Mouse (Mus musculus) midbrain, embryonic 14.5 days (tissue): ENCODE results near the gene Rnf220. TPM values are rescaled to one million over a fixed set of nuclear protein-coding genes. Genes with fewer than 3 reads are reported as not detected.

ENCODE experiments used
- ATAC-seq: fragments of 200-750 bp; cut with Nextera tagmentation; 2 replicates; pipeline ENCODE4 v1.8.0; 2017; ENCODE audit warnings: moderate number of reproducible peaks, moderate library complexity; ENCODE audit not compliant: low FRiP score, low TSS enrichment
- DNase-seq: peaks from one replicate; pipeline ENCODE4 v3.0.0-alpha.2; 2015
- H3K27ac ChIP-seq: fragments of 300-500 bp; sonication (generic); replicated peaks from 2 replicates; pipeline ENCODE4 v1.5.1; 2014; ENCODE audit warnings: mild to moderate bottlenecking, low read depth, low read length, moderate library complexity
- H3K27me3 ChIP-seq: fragments of 300-500 bp; sonication (generic); 2 replicates; pipeline ENCODE4 v1.6.1; 2014; ENCODE audit warnings: low read length, control low read depth, mixed read lengths; ENCODE audit not compliant: control insufficient read depth, insufficient read depth
- H3K36me3 ChIP-seq: fragments of 300-500 bp; sonication (generic); 2 replicates; pipeline ENCODE4 v1.6.1; 2014; ENCODE audit warnings: low read length, control low read depth; ENCODE audit not compliant: control insufficient read depth, insufficient read depth
- H3K4me1 ChIP-seq: fragments of 300-500 bp; sonication (generic); 2 replicates; pipeline ENCODE4 v1.6.1; 2014; ENCODE audit warnings: mild to moderate bottlenecking, antibody characterized with exemption, low read length, control low read depth; ENCODE audit not compliant: control insufficient read depth, insufficient read depth
- H3K4me2 ChIP-seq: fragments of 300-500 bp; sonication (generic); 2 replicates; pipeline ENCODE4 v1.6.1; 2014; ENCODE audit warnings: mild to moderate bottlenecking, low read length, moderate library complexity
- H3K4me3 ChIP-seq: fragments of 300-500 bp; sonication (generic); replicated peaks from 2 replicates; pipeline ENCODE4 v1.5.1; 2014; ENCODE audit warnings: low read depth, low read length
- H3K9ac ChIP-seq: fragments of 300-500 bp; sonication (generic); replicated peaks from 2 replicates; pipeline ENCODE4 v1.6.1; 2014; ENCODE audit warnings: mild to moderate bottlenecking, low read length, moderate library complexity
- H3K9me3 ChIP-seq: fragments of 300-500 bp; sonication (generic); 2 replicates; pipeline ENCODE4 v1.6.1; 2016; ENCODE audit warnings: low read length, control low read depth, mixed read lengths; ENCODE audit not compliant: control insufficient read depth
- WGBS: fragments of 180-500 bp; shearing (Covaris S2); extraction: QIAGEN DNeasy Blood & Tissue Kit; methylation state at CpG from one replicate; pipeline ENCODE4 v1.1.7; 2014; 5-methylcytosine and 5-hydroxymethylcytosine counted together
- polyA plus RNA-seq: library from polyadenylated mRNA; unstranded; fragments of >200 nt; fragmentation: Nextera tagmentation; extraction: Ambion mirVana; gene quantifications from 2 replicates; pipeline ENCODE4 v1.2.1, GENCODE M21; 2014

The Rnf220 gene
- polyA plus RNA-seq, 1 experiment from 2014 or later: 103 TPM

DNA sequence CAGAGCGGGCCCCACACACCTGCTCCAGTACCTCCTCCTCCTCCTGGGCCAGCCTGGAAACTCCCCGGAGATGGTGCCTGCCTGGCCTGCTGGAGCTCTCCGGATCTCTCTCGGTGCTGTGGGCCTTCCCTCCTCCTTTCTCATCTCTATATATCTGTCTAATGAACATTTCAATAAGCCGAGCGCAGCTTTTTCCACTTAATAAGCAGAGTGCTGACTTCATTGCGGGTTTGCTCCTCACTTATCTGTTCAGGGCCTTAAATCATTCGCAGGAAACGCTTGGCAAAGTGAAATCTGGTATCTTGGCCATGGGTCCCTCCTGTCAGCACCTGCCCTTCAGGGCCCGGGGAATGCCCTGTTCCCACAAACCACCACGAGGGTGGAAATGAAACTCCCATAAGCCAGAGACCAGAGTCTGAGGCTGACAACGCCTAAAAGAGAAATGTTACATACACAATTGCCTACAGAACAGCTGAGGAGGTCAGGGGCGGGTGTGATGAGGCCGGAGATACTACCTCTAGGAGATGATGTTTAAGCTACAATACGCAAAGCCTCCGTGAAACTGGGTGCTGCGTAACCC lies 137.0 kb downstream of the Rnf220 start:
- Histone ChIP-seq H3K27ac (no peak overlapping the region), H3K27me3 (peaks cover 53% of the 10 kb centered on the region), H3K9ac (no peak overlapping the region), H3K4me3 (no peak overlapping the region), H3K4me2 (no peak overlapping the region), H3K9me3 (no peaks in the 10 kb centered on the region), H3K36me3 (no peaks in the 10 kb centered on the region), H3K4me1 (peaks cover 20% of the 10 kb centered on the region)
- WGBS: 80% methylated on average over 17 of the region's 17 CpGs
- ATAC-seq (no peak), DNase-seq (no peak)

DNA sequence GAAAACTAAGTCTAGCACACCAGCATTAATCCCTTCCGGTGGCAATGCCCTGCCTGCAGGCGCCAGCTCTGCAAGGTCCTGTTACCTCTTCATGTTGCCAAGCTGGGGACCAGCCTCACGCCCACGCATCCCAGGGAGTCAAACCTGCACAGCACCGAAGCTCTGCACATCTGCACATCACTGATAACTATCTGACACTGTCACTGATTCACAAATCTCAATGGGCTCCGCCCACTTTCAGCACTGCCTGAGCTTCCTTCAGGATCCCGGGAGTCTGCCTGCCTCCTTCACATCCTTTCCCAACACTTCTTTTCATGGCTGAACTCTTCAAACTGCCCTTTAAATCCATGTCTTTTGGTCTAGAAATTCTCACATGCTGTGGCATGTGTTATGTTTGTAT lies 138.9 kb downstream of the Rnf220 start:
- no peaks in the 10 kb centered on the region for H3K36me3 ChIP-seq
- H3K4me2 ChIP-seq: no peak overlapping the region
- no peak overlapping the region for H3K4me3 ChIP-seq
- H3K9me3 ChIP-seq: no peaks in the 10 kb centered on the region
- H3K9ac ChIP-seq: no peak overlapping the region
- ATAC-seq (no peak), DNase-seq (no peak)
- WGBS: 68% methylated on average over 7 of the region's 7 CpGs
- no peak overlapping the region for H3K27ac ChIP-seq
- peaks cover 20% of the 10 kb centered on the region for H3K4me1 ChIP-seq
- peaks cover 49% of the 10 kb centered on the region for H3K27me3 ChIP-seq

DNA sequence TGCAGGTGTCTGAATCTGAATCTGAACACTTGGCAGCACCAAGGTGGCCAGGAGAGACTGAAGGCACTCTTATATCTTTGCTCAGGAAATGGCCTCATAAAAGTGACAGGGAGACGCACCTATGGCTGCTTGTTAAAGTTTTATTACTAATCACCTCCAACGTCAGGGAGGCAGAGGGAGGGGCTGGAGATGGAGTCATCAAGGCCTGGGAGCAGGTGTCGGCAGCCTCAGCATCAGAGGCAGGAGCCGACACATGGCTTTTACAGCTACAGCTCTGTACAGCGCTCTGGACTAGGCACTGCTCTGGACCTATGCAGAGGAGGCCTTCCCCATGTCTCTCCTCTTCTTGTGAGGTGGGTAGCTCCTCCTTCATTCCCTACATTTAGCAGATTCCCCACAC lies 139.7 kb downstream of the Rnf220 start:
- WGBS: 72% methylated on average over 5 of the region's 5 CpGs
- no peak for DNase-seq
- Histone ChIP-seq H3K4me3 (no peak overlapping the region), H3K4me2 (no peak overlapping the region), H3K27ac (no peak overlapping the region), H3K27me3 (peaks cover 49% of the 10 kb centered on the region), H3K9me3 (no peaks in the 10 kb centered on the region), H3K4me1 (peaks cover 15% of the 10 kb centered on the region), H3K36me3 (no peaks in the 10 kb centered on the region), H3K9ac (no peak overlapping the region)
- ATAC-seq: no peak

DNA sequence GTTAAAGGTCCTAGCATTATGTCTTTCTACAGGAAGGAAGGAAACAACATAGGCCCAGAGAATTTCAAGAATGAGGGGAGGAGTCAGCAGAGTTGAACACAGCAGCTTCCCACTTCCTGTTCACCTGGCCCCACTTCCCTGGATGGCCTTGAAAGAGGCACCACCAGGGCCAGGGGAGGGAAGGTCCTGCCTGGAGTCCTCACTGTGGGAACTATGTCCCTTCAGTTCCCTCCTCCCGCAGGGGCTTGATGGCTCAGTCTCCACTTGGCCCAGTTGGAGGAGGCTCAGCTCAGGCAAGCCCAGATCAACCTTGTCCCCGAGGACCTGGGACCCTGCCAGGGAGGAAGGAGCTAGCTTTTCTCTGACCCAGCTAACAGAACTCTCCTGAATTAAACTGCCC lies 140.6 kb downstream of the Rnf220 start:
- WGBS: 80% methylated on average over 2 of the region's 2 CpGs
- no peaks in the 10 kb centered on the region for H3K36me3 ChIP-seq
- H3K4me1 ChIP-seq: peaks cover 7% of the 10 kb centered on the region; the same call in 1 of the 2 replicates
- no peak for DNase-seq
- H3K9ac ChIP-seq: no peak overlapping the region
- H3K9me3 ChIP-seq: no peaks in the 10 kb centered on the region
- H3K27me3 ChIP-seq: peaks cover 50% of the 10 kb centered on the region
- H3K4me3 ChIP-seq: no peak overlapping the region
- no peak overlapping the region for H3K4me2 ChIP-seq
- no peak overlapping the region for H3K27ac ChIP-seq
- no peak for ATAC-seq

DNA sequence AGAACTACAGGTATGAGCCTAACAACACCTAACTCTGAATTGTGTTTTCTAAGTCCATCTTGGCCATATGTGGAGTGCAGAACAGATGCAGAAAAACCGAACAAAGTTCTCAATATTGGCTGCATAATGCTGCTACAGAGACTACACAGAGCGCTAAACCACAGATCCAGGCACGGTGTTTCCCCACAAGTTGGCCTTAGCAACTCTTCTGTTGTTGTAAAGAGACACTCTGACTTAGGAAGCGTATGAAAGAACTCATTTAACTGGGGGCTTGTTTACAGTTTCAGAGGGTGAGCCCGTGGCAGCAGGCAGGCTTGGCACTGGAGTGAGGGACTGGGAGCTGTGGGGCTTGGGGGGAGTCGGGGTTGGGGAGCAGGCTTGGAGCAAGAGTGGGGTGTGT lies 142.2 kb downstream of the Rnf220 start:
- Histone ChIP-seq H3K27ac (no peak overlapping the region), H3K4me3 (no peak overlapping the region), H3K9ac (no peak overlapping the region), H3K27me3 (peaks cover 60% of the 10 kb centered on the region), H3K4me1 (0 out of 2 replicates have a peak, but pooled peaks cover 6% of the 10 kb centered on the region), H3K4me2 (no peak overlapping the region), H3K36me3 (no peaks in the 10 kb centered on the region), H3K9me3 (no peaks in the 10 kb centered on the region)
- ATAC-seq (no peak), DNase-seq (no peak)
- WGBS: 72% methylated on average over 6 of the region's 6 CpGs

DNA sequence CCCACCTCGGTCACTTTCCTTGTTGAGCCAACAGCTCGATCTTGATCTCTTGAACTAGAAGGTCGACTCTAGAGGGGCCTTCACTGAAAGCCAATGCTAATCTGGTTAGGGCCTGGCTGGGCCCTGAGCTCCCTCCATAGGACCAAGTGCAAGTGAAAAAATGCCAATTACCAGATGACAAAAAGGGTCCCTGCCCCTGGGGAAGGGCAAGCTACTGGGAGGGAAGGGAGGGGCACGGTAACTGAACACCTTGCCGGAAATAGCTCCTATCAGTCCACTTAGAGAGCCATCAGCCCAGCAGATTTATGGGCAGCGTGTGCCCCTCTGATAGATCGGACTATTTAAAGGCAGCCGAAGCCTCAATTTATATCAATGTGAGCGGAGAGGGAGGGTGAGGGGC lies 143.9 kb downstream of the Rnf220 start:
- 80% methylated on average over 9 of the region's 9 CpGs for WGBS
- Histone ChIP-seq H3K9me3 (no peaks in the 10 kb centered on the region), H3K27ac (no peak overlapping the region), H3K4me2 (no peak overlapping the region), H3K4me1 (peaks cover 10% of the 10 kb centered on the region; the same call in 1 of the 2 replicates), H3K36me3 (no peaks in the 10 kb centered on the region), H3K4me3 (no peak overlapping the region), H3K9ac (no peak overlapping the region), H3K27me3 (peaks cover 48% of the 10 kb centered on the region)
- DNase-seq: no peak
- no peak for ATAC-seq

DNA sequence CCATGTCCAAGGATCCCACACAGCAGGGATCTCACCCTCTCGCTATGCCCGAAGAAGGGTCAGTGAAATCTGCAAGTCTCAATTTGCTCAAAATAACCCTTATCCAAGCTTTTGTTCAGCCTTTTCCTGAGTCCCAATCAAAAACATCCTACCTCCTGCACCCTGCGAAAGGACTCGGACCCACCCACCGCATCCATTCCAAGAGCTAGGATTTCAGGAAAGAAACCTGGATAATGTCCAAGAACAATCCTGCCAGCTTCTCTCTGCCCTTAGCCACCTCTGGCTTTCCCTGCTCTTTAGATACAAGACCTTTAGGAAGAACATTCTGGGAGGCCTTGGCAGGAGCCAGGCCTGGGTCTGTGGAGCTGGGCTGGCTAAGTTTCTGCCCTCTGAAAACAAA lies 144.8 kb downstream of the Rnf220 start:
- no peaks in the 10 kb centered on the region for H3K9me3 ChIP-seq
- DNase-seq: no peak
- no peak overlapping the region for H3K9ac ChIP-seq
- H3K36me3 ChIP-seq: no peaks in the 10 kb centered on the region
- ATAC-seq: no peak
- H3K27me3 ChIP-seq: peaks cover 49% of the 10 kb centered on the region
- no peak overlapping the region for H3K4me3 ChIP-seq
- H3K4me2 ChIP-seq: no peak overlapping the region
- H3K27ac ChIP-seq: no peak overlapping the region
- H3K4me1 ChIP-seq: peaks cover 10% of the 10 kb centered on the region; the same call in 1 of the 2 replicates
- WGBS: 86% methylated on average over 5 of the region's 5 CpGs

DNA sequence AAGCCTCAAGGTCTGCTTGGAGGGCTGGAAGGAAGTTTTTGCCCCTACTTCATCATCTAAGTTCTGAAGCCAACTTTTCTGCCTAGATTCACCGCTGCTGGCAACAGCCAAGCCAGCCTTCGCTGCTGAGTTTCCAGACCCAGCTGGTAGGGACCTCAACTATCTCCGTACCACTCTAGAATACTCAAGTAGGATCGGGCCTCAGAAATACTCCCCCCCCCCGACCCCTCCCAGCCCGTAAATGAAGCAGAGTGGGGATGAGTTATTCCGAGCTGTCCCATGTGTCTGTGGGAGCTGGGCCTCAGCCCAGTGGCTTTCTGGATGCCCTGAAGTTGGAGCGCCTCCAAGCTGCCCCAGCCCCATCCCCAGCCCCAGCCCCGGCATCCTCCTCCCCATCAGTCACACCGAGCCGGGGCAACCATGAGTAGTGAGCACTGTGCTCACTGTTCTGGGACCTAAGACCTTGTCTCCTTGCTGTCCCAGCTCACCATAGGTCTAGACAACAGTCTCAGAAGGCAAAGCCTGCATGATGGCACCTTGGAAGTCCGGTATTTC lies 146.6 kb downstream of the Rnf220 start:
- H3K36me3 ChIP-seq: no peaks in the 10 kb centered on the region
- no peak overlapping the region for H3K27ac ChIP-seq
- no peak overlapping the region for H3K4me3 ChIP-seq
- H3K9ac ChIP-seq: no peak overlapping the region
- no peaks in the 10 kb centered on the region for H3K9me3 ChIP-seq
- no peak overlapping the region for H3K4me2 ChIP-seq
- no peak for ATAC-seq
- H3K27me3 ChIP-seq: peaks cover 36% of the 10 kb centered on the region
- H3K4me1 ChIP-seq: peaks cover 10% of the 10 kb centered on the region; the same call in 1 of the 2 replicates
- no peak for DNase-seq
- WGBS: 71% methylated on average over 12 of the region's 12 CpGs

DNA sequence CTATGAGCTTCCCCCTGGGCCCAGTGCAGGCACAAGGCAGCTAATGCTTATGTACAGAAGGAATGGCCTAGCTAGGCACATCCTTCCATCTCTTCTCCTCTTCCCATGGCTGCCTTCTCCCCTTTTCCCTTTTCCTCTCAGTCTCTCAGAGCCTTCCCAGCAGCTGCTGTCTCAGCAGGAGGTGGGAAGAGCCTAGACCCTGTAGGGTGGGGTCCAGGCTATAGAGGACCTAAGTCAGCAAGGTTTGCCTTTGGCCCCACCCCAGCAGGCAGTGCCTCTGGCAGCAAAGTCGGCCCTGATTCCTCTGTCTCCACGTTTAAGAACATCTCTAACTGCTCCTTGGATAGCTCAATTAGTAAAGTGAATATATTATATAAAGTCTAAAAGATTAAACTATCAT lies 147.5 kb downstream of the Rnf220 start:
- 20% methylated on average over 2 of the region's 2 CpGs for WGBS
- Histone ChIP-seq H3K4me2 (no peak overlapping the region), H3K4me3 (no peak overlapping the region), H3K9ac (no peak overlapping the region), H3K36me3 (no peaks in the 10 kb centered on the region), H3K9me3 (no peaks in the 10 kb centered on the region), H3K27me3 (peaks cover 40% of the 10 kb centered on the region), H3K27ac (0 out of 2 replicates have a peak overlapping the region, but pooled peaks have one; percentile 13), H3K4me1 (peaks cover 10% of the 10 kb centered on the region; the same call in 1 of the 2 replicates)
- ATAC-seq (no peak), DNase-seq (no peak)
